Mouse (Mus musculus): ENCODE data around the gene Gm2381.
"Not testable (repeated sequence)": the region's sequence is repeated elsewhere in the genome, so short reads cannot be mapped to it uniquely, and the experiment has no call there.

Gene Gm2381

DNA sequence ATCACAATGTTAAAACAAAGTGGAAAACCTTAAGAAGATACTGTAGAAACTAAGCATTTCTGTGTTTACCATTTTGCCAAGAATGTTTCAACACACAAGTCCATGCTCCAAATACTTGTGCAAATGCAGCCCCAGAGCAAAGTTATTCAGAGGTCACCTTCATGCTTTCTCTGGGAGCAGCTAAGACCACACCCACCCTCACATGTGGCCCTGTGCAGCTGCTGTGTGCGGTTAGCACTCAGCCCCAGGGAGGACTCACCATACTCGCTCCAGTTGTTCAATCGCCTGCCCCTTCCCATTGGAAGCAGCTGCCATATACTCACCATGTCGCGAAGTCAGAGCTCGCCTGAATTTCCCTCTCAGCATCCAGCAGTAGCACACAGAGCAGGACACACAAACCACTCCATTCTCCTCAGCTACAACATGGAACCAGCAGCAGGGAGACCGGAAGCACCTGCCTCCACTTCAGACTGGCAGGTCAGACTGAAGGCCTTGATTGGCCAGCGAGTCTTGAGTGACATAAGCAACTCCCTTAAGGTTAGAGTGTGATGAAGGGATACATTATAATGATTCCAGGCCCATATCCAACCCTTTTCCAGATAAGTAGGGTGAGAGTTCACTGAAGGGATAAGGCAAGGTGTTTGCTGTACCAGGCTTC is at the start of gene Gm2381:
Gene Gm2381 (minus strand): TSS at position 434 of the 658 bp plus-strand sequence.
- not testable (repeated sequence) for DNase-seq (ENCODE audit: low read depth)

DNA sequence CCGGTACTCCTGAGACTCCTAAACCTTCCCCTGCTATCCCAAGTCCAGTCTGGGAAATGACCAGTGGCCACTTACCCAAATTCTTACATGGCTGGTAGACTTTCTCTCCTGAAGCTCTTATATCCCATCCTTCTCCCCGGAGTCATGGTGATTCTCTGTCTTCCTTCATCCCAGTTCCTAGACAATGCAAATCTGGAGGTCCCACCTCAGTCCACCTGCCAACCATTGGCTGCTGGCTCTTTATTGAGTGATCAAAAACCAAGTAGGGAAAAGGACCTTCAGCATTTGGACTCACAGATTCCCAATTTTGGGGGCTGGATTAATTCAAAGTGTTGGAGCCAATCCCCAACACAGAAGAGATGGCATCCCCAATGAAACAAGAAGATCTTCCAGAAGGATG is 31.0 kb upstream of the Gm2381 start:
- DNase-seq (ENCODE audit: low read depth) = not testable (repeated sequence)

GRCm38 (mm10) chr7:42878090-42878489 is 11.1 kb upstream of the Gm2381 start:
- DNase-seq (ENCODE audit: low read depth) = no peak

- DNase-seq (ENCODE audit: low read depth) = not testable (repeated sequence)
These were observed 28.7 kb downstream of the Gm2381 start for GRCm38 (mm10) chr7:42838366-42838765.

DNA sequence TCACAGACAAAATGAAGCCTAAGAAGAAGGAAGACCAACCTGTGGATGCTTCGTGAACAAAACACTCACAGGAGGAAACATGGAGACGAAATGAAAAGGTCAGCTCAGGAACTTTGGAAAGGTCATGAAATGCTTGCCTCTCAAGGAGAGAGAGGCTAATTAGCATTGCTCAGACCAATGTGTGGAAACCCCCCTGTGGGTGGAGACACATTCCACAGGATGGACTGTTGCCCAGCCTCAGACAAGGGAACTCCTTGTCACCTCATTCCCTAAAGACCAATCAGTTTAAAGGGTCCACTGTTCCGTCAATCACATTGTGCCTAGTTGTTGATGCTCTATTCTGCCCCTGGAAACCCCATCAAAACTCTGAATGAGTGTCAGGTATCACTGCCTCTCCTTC is 34.8 kb downstream of the Gm2381 start:
- no peak for DNase-seq (ENCODE audit: low read depth)

DNA sequence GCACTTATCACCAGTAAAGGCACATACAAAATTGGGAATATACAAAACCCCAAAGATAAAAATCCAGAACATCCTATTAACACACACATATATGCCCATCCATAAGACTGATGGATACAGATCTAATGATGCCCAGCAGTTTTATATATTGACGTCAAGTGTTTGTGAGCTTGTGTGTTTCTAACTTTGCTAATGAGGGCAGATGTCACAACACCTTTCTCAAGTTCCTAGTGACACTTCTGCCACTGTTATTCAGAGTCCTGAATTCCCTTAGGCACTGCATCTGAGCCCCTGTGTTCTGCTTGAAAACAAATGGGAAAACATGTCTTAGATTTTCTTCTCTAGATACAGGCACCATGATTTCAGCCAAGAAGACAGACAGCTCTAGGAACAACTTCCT is 73.6 kb downstream of the Gm2381 start, which contains the start of gene Vmn2r62:
Gene Vmn2r62 (minus strand): TSS at position 101 of the 400 bp plus-strand sequence.
- not testable (repeated sequence) for DNase-seq (ENCODE audit: low read depth)
